Mouse (Mus musculus) heart, postnatal 36 days (tissue): Measurements from ENCODE around the gene Arhgap28. TPM values are rescaled to one million over a fixed set of nuclear protein-coding genes. Genes with fewer than 3 reads are reported as not detected.

Source experiments
- DNase-seq, 2 experiments: peaks; one replicate each; pipeline ENCODE4 v3.0.0; 2021 to 2022
- intact Hi-C: fragments of 180-260 bp; cut with DNase I; formaldehyde crosslinking; loops from one replicate; pipeline ENCODE4 v1.15.1; 2025
- total RNA-seq, 2 experiments: library from RNA; stranded (reverse); gene quantifications; 2 replicates each; pipeline ENCODE4 v1.2.3; 2021

Arhgap28 gene
- total RNA-seq, 2 experiments from 2014 or later = 2.0 to 3.7 TPM

- DNase-seq = no peak
- intact Hi-C loops = no loop called here
Measured at GRCm38 (mm10) chr17:67993371-67994045, 10.4 kb downstream of the Arhgap28 start.

- intact Hi-C loops = no loop called here
- no peak for DNase-seq
Measured at GRCm38 (mm10) chr17:67989716-67990115, 14.2 kb downstream of the Arhgap28 start.

GRCm38 (mm10) chr17:67988920-67989621 lies 14.8 kb downstream of the Arhgap28 start:
- intact Hi-C loops = no loop called here

GRCm38 (mm10) chr17:67985532-67985931 lies 18.4 kb downstream of the Arhgap28 start:
- intact Hi-C loops = no loop called here
- DNase-seq = no peak

More at GRCm38 (mm10) chr17:67988920-67989621, 14.8 kb downstream of the Arhgap28 start:
- DNase-seq = peak; percentile 53 to 61

GRCm38 (mm10) chr17:67980573-67980972 lies 23.3 kb downstream of the Arhgap28 start:
- no peak for DNase-seq
- intact Hi-C loops = loop anchor here (2.0 kb wide), 1 partner anchor 22 kb away; no protein-coding TSS in a partner anchor

- intact Hi-C loops = no loop called here
- no peak for DNase-seq
Measured at GRCm38 (mm10) chr17:67979248-67979647, 24.7 kb downstream of the Arhgap28 start.

GRCm38 (mm10) chr17:67978786-67979185 lies 25.1 kb downstream of the Arhgap28 start:
- peak; percentile 70 to 71 for DNase-seq
- intact Hi-C loops = no loop called here

GRCm38 (mm10) chr17:67976465-67976864 lies 27.5 kb downstream of the Arhgap28 start:
- no peak for DNase-seq
- intact Hi-C loops = no loop called here

GRCm38 (mm10) chr17:67976027-67976426 lies 27.9 kb downstream of the Arhgap28 start:
- DNase-seq = no peak
- intact Hi-C loops = no loop called here

- intact Hi-C loops = no loop called here
- DNase-seq = no peak
Measured at GRCm38 (mm10) chr17:67974679-67975078, 29.2 kb downstream of the Arhgap28 start.

- no peak for DNase-seq
- intact Hi-C loops = no loop called here
Measured at GRCm38 (mm10) chr17:67966853-67967540, 36.9 kb downstream of the Arhgap28 start.

GRCm38 (mm10) chr17:67962858-67963257 lies 41.1 kb downstream of the Arhgap28 start:
- intact Hi-C loops = no loop called here
- no peak for DNase-seq

- no peak for DNase-seq
- intact Hi-C loops = no loop called here
Measured at GRCm38 (mm10) chr17:67962020-67962419, 41.9 kb downstream of the Arhgap28 start.

GRCm38 (mm10) chr17:67958909-67959308 lies 45.0 kb downstream of the Arhgap28 start:
- intact Hi-C loops = loop anchor here (5.0 kb wide), 1 partner anchor 47 kb away; no protein-coding TSS in a partner anchor
- no peak for DNase-seq

GRCm38 (mm10) chr17:67957603-67958002 lies 46.3 kb downstream of the Arhgap28 start:
- no peak for DNase-seq
- intact Hi-C loops = loop anchor here (5.0 kb wide), 1 partner anchor 45 kb away; no protein-coding TSS in a partner anchor

GRCm38 (mm10) chr17:67955876-67956690 lies 47.8 kb downstream of the Arhgap28 start:
- intact Hi-C loops = loop anchor here (5.0 kb wide), 1 partner anchor 44 kb away; no protein-coding TSS in a partner anchor
- DNase-seq = no peak

GRCm38 (mm10) chr17:67954961-67955360 lies 49.0 kb downstream of the Arhgap28 start:
- DNase-seq = no peak
- intact Hi-C loops = loop anchor here (5.0 kb wide), 3 partner anchors 43 to 83 kb away; partner anchors contain the start of gene Arhgap28

GRCm38 (mm10) chr17:67950523-67951213 lies 53.3 kb downstream of the Arhgap28 start:
- DNase-seq = peak; percentile 17 to 18
- intact Hi-C loops = loop anchor here (5.0 kb wide), 2 partner anchors 52 to 78 kb away; partner anchors contain the start of gene Arhgap28

GRCm38 (mm10) chr17:67948601-67949000 lies 55.3 kb downstream of the Arhgap28 start:
- no peak for DNase-seq
- intact Hi-C loops = no loop called here

- intact Hi-C loops = no loop called here
- DNase-seq = no peak
Measured at GRCm38 (mm10) chr17:67945453-67945852, 58.5 kb downstream of the Arhgap28 start.
